Mouse (Mus musculus) E14TG2a.4 (cell line): ENCODE data around the gene Gm3402.
"Not testable (repeated sequence)": the region's sequence is repeated elsewhere in the genome, so short reads cannot be mapped to it uniquely, and the experiment has no call there.

Experiments used
- CTCF ChIP-seq: conservative IDR thresholded peaks from 2 replicates; pipeline ENCODE4 v1.5.1; 2014; ENCODE audit warnings: low read length
- NANOG ChIP-seq: IDR thresholded peaks from 2 replicates; pipeline ENCODE4 v1.6.1; 2014; ENCODE audit warnings: borderline replicate concordance, low read length, mixed read lengths

GRCm38 (mm10) chr5:146555836-146556235, 41.9 kb downstream of the Gm3402 start, which contains the start of gene Gm3415:
- not testable (repeated sequence) for TF ChIP-seq CTCF, NANOG
